Mouse (Mus musculus) right cerebral cortex, adult 18-20 months (tissue): ENCODE data around the gene Baiap2l2.

ENCODE experiments used
- DNase-seq: peaks from one replicate; pipeline ENCODE4 v3.0.0; 2022; ENCODE audit warnings: mixed read lengths

The Baiap2l2 gene

DNA sequence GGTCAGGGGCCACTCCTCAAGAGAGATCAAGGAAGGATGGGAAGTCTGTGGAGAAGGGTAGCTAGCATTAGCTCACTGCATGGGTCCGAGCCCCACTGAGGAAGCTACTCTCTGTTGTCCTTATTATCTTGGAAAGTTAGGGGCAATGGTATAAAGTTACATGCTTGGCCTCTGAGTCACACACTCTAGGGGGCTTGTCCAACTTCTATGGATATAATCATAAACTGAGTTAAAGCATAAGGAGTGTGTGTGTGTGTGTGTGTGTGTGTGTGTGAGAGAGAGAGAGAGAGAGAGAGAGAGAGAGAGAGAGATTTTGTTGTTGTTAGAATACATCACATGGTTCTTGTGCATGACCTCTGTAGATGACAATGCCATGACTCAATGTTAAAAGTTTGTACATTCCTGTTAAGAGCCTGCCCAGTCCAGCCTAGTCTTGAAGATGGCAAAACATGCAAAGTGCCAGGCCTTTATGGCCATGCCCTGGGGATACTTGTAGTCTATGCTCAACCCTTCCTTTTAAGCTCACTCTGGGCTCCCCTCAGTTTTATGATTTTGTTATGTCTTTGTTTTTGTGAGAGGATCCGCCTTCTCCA lies 14.3 kb upstream of the Baiap2l2 start:
- no peak for DNase-seq

DNA sequence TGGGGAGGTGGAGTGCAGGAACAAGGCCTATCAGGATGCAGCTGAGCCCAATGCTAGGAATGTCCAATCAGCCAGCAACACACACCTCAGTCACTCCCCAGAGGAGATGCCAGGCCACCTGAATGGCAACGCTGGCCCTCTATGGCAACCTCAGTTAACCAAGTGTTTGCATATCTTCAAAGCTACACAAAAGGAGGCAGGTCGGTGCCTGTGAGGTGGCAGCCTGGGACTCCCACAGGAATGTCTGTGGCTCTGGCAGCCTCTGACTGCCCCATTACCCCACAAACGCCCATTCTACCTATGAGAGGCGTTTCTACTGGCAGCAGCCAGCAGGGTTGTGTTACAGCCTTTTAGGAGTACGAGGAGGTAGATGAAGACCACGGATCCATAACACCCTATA lies 13.2 kb upstream of the Baiap2l2 start:
- no peak for DNase-seq

DNA sequence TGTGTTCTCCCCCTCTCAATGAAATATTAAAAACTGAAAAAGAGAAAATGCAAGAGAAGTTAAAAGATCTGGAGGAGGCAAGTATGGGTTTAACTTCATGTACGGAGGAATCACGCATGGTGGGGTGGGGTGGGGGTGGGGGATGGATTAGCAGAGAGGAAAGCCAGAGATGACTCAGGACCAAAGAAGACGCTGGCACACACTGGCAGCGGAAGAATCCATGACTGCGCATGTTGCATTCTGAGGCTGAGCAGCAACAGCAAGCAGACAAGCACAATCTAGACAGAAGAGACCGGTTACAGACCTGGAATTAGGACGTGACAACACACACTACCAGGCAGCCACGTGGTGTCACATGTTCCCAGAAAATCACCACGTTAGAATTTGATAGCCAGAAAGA lies 7.4 kb upstream of the Baiap2l2 start:
- peak; percentile 8 for DNase-seq

DNA sequence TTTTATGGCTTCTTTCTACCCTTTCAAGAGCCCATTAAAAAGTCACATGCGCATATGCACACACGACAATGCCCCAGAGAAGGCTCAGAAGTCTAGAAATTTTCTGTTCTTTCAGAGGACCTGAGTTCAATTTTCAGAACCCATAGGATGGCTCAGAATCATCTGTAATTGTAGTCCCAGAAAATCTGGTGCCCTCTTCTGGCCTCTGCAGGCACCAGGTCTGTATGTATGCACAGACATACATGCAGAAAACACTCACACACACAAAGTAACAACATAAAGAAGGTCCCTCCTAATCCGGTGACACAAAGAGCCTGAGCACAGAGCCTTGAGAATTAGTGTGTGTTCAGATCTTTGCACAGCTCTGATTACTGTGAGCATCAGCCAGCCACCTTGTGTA lies 5.0 kb upstream of the Baiap2l2 start:
- no peak for DNase-seq

- DNase-seq: no peak
Observed at GRCm38 (mm10) chr15:79289441-79289840, 4.1 kb upstream of the Baiap2l2 start.

DNA sequence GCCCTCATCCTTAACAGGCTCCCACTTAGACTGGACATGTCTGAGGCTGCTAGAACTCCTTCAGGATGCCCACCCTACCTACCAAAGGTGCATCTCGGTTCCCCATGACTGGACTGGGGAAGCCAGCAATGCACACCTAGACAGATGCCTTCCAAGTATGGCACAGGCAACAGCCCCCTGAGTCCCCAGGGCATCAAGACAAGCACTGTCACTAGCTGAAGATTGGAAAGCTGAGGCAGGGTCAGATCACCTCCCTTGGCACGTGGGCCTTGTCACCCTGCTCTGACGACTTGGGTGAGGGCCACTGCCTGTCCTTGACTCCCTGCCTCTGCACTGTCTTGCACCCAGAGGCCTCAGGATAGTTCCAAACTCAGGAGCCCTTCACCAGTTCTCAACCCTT lies 3.0 kb upstream of the Baiap2l2 start:
- no peak for DNase-seq

GRCm38 (mm10) chr15:79287091-79287490 lies 1.8 kb upstream of the Baiap2l2 start:
- DNase-seq: no peak

DNA sequence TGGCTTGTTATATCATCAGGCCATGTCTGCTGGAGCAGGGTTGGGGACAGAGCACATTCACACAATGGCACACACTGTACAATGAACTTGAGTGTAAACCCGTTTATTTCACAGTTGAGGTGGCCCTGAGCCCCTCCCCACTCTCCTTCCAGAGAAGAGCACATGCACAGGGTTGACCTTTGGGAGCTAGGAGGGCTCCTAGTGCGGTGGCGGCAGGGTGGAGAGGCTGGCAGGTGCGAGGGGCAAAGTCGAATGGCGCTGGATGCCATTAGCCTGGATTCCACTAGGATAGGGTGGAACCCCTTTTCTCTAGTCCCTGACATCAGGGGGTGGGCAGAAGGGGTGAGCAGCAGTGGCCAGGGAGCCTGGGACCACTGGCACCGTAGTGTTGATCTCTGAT lies 804 bp upstream of the Baiap2l2 start:
- DNase-seq: no peak

DNA sequence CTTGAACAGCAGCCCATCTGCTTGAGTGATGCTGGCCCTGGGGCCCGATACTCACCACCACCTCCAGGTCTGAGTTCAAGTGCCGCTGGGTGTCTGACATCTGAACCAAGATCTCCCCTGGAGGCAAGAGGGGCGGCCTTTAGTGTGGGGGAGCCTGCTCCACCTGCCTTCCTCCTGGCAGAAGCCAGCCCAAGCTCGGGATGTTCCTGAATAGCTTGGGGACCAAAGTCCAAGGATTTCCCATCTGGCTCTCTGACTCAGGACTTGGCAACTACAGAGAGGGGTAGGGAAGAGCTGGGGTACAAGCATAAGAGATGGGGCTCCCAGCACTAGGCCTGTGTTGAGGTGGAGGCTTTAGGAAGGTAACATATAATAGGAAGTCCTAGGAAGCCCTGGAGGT lies 2.0 kb downstream of the Baiap2l2 start:
- no peak for DNase-seq

GRCm38 (mm10) chr15:79282434-79282833 lies 2.9 kb downstream of the Baiap2l2 start:
- DNase-seq: no peak

- DNase-seq: no peak
Observed at GRCm38 (mm10) chr15:79281389-79281788, 3.9 kb downstream of the Baiap2l2 start.

GRCm38 (mm10) chr15:79280850-79281249 lies 4.5 kb downstream of the Baiap2l2 start:
- DNase-seq: no peak

DNA sequence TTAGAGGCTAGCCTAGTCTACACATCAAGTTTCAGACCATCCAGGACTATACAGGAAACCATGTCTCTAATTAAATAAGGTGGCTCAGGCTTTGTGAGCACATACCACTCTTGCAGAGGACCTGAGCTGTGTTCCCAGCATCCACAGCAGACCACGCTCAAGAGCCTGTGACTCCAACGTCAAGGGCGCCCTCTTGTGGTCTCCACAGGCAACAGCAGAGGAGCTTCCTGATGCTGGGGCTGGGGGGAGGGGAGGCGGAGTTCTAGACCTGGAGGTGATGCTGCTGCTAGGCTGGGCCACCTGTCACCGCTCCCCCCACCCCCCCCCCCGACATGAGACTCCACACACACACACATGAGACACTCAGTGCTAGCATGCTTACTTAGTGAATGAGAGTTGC lies 5.1 kb downstream of the Baiap2l2 start:
- DNase-seq: no peak

DNA sequence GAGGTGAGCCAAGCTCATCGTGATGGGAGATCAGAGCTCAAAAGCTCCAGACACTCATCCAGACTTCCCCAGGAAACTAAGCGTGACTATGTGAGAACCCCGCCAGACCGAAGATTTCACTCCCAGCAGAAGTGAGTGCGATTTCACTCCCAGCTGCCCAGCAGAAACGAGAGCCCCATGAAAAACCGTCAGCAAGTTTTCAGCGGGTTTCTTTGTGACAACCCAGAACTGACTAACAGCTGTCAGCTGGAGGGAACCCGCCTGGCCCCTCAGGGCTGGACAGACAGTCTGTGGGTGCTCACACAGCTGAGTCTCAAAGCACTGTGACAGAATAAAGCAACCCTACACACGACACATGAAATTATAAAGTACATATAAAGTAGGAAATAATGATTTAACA lies 7.6 kb downstream of the Baiap2l2 start:
- DNase-seq: no peak

GRCm38 (mm10) chr15:79273020-79273419 lies 12.3 kb downstream of the Baiap2l2 start:
- DNase-seq: no peak

DNA sequence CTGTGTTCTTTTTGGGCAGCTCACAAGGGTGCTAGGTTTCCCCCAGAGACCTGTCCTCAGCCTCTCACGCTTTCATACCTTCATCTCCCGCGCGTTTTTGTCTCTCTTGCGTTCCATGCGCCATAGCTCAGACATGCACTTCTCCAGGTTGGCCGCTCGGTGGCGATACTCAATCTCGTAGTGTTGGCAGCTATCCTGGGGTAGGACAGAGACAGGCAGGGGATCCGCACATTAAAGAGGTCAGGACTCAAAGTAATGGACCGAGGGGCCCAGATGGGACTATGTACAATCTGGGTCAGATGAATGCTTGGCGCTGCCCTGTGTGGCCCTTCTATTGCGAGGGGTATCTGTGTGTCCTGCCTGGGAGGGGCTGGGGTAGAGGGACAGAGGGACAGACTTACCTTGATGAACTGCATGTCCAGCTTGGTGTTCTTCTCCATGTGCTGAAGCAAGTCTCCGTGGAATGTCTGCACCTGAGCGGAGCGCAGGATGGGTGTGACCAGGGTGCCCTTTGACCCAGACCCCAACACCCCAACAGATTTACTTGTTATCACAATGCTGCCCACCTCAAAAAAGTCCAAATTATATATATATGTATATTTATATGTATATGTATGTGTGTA lies 14.1 kb downstream of the Baiap2l2 start:
- peak; percentile 38 for DNase-seq

DNA sequence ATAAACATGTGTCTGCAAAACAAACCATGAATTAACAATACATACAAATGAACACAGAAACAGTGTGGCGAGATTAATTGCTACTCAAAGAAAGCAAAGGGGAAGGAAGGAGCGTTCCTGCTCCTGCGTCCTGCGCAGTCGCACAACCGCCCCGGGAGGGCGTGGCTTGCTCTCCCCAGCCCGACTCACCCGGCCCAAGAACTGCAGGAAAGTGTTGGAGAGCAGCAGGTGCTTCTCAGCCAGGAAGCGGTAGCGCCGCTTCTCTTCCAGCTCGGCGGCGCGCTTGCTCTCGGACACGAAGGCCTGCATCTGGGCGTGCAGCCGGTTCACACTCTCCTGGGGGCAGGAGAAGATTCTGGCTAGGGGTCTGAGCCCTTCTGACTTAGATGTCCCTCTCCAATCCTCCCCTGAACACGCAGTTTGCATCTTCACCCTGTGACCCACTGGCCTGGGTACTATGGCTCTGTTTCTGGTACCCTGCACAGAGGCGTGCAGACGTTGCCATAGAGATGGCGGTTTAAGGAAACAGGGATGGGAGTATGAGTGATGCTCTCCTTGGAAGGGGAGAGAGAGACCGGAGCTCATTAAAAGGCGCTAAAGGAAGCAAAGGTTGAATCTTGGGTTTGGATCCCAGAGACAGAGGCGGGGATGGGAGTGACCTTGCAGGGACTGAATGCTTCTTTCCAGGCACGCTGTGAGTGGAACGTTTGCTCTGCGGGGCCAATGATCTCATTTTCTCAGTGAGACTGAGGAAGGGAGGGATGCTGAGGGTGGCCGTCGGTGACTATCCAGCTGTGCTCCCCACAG lies 14.8 kb downstream of the Baiap2l2 start:
- DNase-seq: no peak

DNA sequence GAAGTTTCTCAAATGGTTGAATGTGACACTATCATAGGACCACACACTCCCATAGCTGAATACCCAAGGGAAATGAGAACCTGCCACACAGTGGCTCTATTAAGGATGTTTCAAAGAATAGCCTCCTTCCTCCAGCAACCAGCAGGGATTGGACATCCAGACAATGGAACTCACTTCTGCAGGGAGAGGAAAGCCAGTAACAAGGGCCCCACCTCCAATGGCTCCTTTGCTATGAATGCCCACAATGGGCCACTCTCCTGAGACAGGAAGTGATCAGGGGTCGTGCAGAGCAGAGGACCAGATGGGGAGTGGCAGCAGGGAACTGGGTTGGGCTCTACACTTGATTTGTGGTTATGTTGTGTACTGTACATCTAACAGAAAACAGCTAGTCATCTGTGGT lies 16.8 kb downstream of the Baiap2l2 start:
- no peak for DNase-seq

DNA sequence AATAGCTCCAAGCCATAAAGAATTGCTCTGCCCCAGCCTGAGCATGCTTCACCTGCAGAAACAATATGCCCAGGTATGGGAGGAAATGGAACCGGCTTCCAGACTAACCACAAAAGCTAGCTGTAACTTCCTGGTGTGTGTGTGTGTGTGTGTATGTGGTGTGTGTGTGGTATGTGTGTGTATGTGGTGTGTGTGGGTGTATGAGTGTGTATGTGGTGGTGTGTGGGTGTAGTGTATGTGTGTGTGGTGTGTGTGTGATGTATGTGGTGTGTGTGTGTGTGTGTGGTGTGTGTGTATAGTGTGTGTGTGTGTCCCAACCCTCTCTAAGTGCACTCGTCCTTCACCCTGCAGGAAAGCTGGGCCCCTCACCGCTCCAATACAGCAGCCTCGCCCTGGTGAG lies 20.0 kb downstream of the Baiap2l2 start:
- DNase-seq: no peak

DNA sequence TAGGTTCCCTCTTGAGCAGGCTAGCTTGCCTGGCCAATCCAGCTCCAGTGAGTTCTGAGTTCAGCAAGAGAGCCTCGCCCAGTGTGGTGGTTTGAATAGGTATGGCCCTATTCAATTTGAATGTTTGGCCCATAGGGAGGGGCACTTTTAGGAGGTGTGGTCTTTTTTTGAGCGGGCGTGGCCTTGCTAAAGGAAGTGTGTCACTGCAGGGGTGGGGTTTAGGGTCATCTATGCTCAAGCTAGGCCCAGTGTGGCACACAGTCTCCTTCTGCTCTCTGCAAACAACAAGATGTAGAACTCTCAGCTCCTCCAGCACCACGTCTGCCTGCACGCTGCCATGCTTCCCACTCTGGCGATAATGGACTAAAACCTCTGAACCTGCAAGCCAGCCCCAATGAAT lies 21.6 kb downstream of the Baiap2l2 start:
- no peak for DNase-seq

DNA sequence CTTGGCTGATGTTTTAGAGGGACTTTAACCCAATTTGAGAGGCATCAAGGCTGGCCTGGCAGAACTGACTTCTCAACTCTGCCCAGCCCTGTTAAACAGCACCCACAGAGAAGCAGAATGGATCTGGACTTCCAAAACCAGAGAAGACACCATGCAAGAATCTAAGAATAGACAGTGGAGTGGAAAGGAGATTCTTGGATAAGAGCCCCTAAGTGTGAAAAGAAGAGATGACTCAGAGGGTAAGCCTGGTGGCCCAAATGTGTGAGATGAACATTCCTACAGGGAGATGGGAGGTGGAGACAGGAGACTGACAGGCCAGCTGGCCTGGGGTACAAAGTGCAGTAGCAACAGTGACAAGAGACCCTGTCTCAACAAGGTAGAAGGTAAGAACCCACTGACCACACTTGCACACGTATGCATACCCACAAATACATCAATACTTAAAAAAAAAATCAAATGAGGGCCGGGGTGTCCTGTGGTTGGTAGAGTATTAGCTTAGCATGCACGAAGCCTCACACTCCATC lies 22.5 kb downstream of the Baiap2l2 start:
- no peak for DNase-seq

- no peak for DNase-seq
Observed at GRCm38 (mm10) chr15:79262375-79262774, 23.0 kb downstream of the Baiap2l2 start.

GRCm38 (mm10) chr15:79261757-79262156 lies 23.6 kb downstream of the Baiap2l2 start:
- no peak for DNase-seq

DNA sequence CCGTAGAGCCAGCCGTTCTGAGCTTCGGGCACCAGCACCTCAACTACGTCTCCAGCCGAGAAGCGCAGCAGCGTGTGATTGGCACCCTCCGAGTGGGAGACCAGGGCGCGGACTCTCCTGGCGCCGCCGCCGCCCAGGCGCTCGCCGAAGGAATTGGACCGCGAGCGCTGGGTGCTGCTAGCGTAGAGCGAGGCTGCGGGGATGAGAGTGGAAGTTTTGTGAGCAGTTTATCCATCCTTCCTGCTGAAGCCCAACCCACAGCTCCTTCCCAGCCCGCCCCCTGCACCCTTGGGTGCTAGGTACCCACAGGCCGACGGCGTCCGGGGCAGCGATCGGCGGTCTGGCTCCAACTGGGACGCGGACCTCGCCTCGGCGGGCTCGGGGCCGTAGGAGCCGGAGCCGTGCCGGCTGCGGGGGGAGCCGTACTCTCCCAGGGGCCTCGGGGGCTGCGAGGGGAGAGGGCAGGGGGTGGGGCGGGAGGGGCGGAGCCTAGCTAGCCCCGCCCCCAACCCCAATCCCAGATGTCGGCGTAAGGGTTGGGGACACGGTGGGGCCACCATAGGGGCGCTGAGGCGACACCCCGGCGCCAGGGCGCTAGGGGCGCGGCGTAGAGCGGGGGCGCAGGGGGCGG lies 24.1 kb downstream of the Baiap2l2 start:
- no peak for DNase-seq
